Mouse (Mus musculus) intestine, embryonic 14.5 days (tissue): ENCODE measurements around the gene Ccdc172. TPM values are rescaled to one million over a fixed set of nuclear protein-coding genes. Genes with fewer than 3 reads are reported as not detected.
A peak's percentile ranks its signal among the peaks of the same experiment; 100 is the strongest.

Source experiments
- ATAC-seq: fragments of 200-750 bp; cut with Nextera tagmentation; replicated peaks from 2 replicates; pipeline ENCODE4 v1.8.0; 2017; ENCODE audit warnings: low read depth, moderate number of reproducible peaks, moderate TSS enrichment, moderate library complexity; ENCODE audit not compliant: low FRiP score, low TSS enrichment
- DNase-seq: peaks from one replicate; pipeline ENCODE4 v3.0.0-alpha.2; 2018; ENCODE audit warnings: low spot score
- H3K27ac ChIP-seq: fragments of 300-500 bp; sonication (generic); 2 replicates; pipeline ENCODE4 v1.5.1; 2014; ENCODE audit warnings: low read depth, mild to moderate bottlenecking, control low read depth
- H3K27me3 ChIP-seq: fragments of 300-500 bp; sonication (generic); replicated peaks from 2 replicates; pipeline ENCODE4 v1.6.1; 2014; ENCODE audit warnings: low read length, control low read depth; ENCODE audit not compliant: control insufficient read depth, insufficient read depth
- H3K36me3 ChIP-seq: fragments of 300-500 bp; sonication (generic); 2 replicates; pipeline ENCODE4 v1.6.1; 2014; ENCODE audit warnings: low read length, control low read depth; ENCODE audit not compliant: control insufficient read depth, insufficient read depth
- H3K4me1 ChIP-seq: fragments of 300-500 bp; sonication (generic); replicated peaks from 2 replicates; pipeline ENCODE4 v1.6.1; 2014; ENCODE audit warnings: low read length, control low read depth, mixed read lengths; ENCODE audit not compliant: control insufficient read depth, insufficient read depth
- H3K4me2 ChIP-seq: fragments of 300-500 bp; sonication (generic); 2 replicates; pipeline ENCODE4 v1.6.1; 2014; ENCODE audit warnings: low read length
- H3K4me3 ChIP-seq: fragments of 300-500 bp; sonication (generic); 2 replicates; pipeline ENCODE4 v1.5.1; 2014; ENCODE audit warnings: low read depth, low read length, control low read depth, mixed read lengths
- H3K9ac ChIP-seq: fragments of 300-500 bp; sonication (generic); 2 replicates; pipeline ENCODE4 v1.6.1; 2014; ENCODE audit warnings: mild to moderate bottlenecking, low read length
- H3K9me3 ChIP-seq: fragments of 300-500 bp; sonication (generic); 2 replicates; pipeline ENCODE4 v1.6.1; 2016; ENCODE audit warnings: low read length, control low read depth; ENCODE audit not compliant: control insufficient read depth
- WGBS: fragments of 180-500 bp; shearing (Covaris S2); extraction: QIAGEN DNeasy Blood & Tissue Kit; methylation state at CpG from one replicate; pipeline ENCODE4 v1.1.7; 2014; 5-methylcytosine and 5-hydroxymethylcytosine counted together
- polyA plus RNA-seq: library from polyadenylated mRNA; unstranded; fragments of >200 nt; fragmentation: Nextera tagmentation; extraction: Ambion mirVana; gene quantifications from 2 replicates; pipeline ENCODE4 v1.2.1, GENCODE M21; 2014

Ccdc172 gene
- polyA plus RNA-seq, 1 experiment from 2014 or later: not detected

DNA sequence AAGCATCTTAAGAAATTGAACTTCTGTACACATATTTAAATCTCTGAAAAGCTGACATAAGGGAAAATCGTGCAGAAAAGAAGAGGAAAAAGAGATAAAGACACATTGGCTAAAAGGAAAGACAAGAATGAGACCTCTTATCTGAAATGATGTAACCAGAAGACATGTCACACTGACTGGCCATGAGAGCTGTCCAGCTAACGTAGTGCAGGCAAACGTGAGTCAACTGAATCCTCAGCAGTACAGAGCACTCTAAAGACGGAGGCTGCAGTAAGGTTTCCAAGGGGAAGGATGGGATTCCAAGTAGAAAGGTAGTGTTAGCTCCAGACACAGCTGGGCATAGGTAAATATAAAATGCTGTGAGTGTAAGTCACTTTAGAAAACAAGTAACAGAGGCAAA is 36.6 kb downstream of the Ccdc172 start:
- Histone ChIP-seq H3K27ac (no peak overlapping the region), H3K4me3 (no peak overlapping the region), H3K27me3 (no peaks in the 10 kb centered on the region), H3K9ac (no peak overlapping the region), H3K4me1 (no peaks in the 10 kb centered on the region), H3K4me2 (no peak overlapping the region), H3K36me3 (no peaks in the 10 kb centered on the region), H3K9me3 (no peaks in the 10 kb centered on the region)
- ATAC-seq (no peak), DNase-seq (no peak)
- 42% methylated on average over 4 of the region's 4 CpGs for WGBS

DNA sequence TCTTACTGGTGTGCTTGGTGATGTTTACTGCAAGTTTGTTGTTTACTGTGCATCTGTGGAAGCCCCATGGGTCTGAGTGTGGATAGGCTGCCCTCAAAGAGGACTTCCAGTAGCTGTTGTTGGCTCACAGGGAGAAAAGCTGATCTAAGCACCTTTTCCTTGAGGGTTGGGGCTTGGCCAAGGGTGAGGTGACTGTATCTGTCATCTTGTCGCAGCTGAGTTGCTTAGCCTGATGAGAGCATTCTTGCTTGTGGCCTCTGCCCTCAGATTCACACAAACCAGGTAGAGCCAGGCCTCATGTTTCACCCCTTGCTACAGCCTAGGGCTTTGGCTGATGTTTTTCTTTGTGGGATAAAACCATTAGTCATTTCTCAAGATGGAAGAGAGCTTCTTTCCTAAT is 38.7 kb downstream of the Ccdc172 start:
- WGBS: 57% methylated on average over 1 of the region's 1 CpGs
- DNase-seq (no peak), ATAC-seq (no peak)
- H3K9ac ChIP-seq: no peak overlapping the region
- no peaks in the 10 kb centered on the region for H3K9me3 ChIP-seq
- no peaks in the 10 kb centered on the region for H3K27me3 ChIP-seq
- H3K27ac ChIP-seq: no peak overlapping the region
- no peak overlapping the region for H3K4me2 ChIP-seq
- no peak overlapping the region for H3K4me3 ChIP-seq
- H3K36me3 ChIP-seq: no peaks in the 10 kb centered on the region
- peaks cover 5% of the 10 kb centered on the region; the same call in 1 of the 2 replicates for H3K4me1 ChIP-seq

DNA sequence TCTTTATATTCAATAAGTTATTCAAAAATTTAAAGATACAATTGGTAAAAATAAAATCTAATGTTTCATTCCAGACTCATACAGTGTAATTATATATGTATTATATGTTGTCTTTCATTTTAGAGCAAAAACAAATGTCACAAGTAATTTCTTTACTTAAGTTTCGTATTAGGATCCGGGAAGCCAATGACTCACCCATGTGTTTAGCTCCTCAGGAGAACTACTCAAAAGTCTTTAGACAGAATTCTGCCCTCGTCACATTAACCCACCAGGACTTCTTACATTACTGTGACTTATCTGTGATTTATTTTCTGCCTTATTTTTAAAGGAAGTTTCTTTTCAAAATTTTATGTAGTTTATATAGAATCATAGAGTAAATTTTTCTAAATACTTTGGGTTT is 39.1 kb downstream of the Ccdc172 start:
- WGBS: 85% methylated on average over 3 of the region's 3 CpGs
- H3K4me1 ChIP-seq: peaks cover 8% of the 10 kb centered on the region; the same call in 1 of the 2 replicates
- no peaks in the 10 kb centered on the region for H3K9me3 ChIP-seq
- no peak overlapping the region for H3K9ac ChIP-seq
- no peaks in the 10 kb centered on the region for H3K27me3 ChIP-seq
- H3K27ac ChIP-seq: no peak overlapping the region
- no peaks in the 10 kb centered on the region for H3K36me3 ChIP-seq
- H3K4me2 ChIP-seq: no peak overlapping the region
- no peak for DNase-seq
- H3K4me3 ChIP-seq: no peak overlapping the region
- no peak for ATAC-seq

DNA sequence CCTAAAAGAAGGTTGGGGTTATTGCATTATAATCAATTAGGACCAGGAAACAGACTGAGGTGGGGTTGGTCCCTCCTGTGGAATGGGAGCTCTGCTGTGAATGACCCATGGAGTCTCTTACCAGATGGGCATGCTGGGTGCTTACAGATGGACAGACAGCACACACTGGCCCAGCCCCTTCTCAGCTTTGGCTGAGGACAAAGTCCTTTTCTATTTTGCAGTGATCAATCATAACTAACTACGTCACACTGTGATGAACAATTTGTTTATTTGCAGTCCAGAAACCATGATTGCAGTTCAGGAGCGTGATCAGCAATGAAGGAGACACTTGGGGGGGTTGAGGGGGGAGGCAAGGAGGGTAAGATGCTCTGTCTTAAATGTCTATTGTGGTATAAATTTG is 43.2 kb downstream of the Ccdc172 start:
- Histone ChIP-seq H3K27me3 (no peaks in the 10 kb centered on the region), H3K4me1 (peaks cover 13% of the 10 kb centered on the region; the same call in 1 of the 2 replicates), H3K4me2 (no peak overlapping the region), H3K27ac (no peak overlapping the region), H3K4me3 (no peak overlapping the region), H3K9me3 (no peaks in the 10 kb centered on the region), H3K9ac (no peak overlapping the region), H3K36me3 (no peaks in the 10 kb centered on the region)
- WGBS: 38% methylated on average over 2 of the region's 2 CpGs
- DNase-seq: no peak
- ATAC-seq: no peak

DNA sequence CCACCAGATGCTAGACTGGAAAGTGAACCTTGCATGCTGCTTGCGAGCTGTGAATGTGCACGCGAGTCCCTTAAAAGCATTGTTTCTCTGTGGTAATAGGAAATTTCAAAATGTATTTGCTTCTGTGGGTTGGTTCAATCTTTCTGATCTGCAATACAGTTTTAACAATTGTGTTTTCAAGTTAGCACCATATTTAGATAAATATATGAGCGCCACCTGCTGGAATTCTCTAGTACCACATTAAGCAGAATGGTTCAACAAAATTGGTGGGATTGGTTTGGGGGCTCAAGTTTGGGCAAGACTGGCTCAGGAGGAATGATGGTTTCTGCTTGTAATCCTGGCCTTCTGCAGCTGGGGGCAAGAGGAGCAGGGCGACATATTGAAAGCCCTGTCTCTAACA is 46.6 kb downstream of the Ccdc172 start:
- peaks cover 13% of the 10 kb centered on the region; the same call in 1 of the 2 replicates for H3K4me1 ChIP-seq
- 56% methylated on average over 5 of the region's 5 CpGs for WGBS
- no peak overlapping the region for H3K4me3 ChIP-seq
- DNase-seq: peak; percentile 70
- H3K4me2 ChIP-seq: no peak overlapping the region
- no peaks in the 10 kb centered on the region for H3K9me3 ChIP-seq
- no peak for ATAC-seq
- no peaks in the 10 kb centered on the region for H3K27me3 ChIP-seq
- H3K27ac ChIP-seq: no peak overlapping the region
- H3K36me3 ChIP-seq: no peaks in the 10 kb centered on the region
- H3K9ac ChIP-seq: no peak overlapping the region

DNA sequence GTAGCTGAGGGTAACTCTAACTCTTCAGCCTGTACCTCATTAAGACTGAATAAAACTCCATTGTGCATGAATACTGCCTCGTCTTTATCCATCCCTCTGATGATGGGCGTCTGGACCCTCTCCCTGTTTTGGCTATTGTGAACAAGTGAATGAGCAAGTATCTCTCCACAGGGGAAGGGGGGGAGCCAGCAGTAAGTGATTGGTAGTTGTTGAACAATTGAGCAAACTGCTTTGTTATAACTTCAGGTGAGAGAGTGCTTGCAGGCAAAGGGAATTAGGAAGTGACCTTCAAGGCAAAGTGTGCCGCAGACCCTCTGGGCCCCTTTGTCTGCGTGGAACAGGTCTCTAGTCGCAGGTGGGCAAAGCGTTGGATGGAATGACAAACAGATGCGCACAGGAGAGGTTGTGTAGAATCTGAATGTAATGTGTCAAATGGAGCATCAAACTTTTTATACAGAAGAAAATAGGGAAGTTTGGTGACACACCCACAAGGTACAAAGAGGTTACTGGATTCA is 50.6 kb downstream of the Ccdc172 start:
- no peaks in the 10 kb centered on the region for H3K27me3 ChIP-seq
- DNase-seq (no peak), ATAC-seq (no peak)
- no peak overlapping the region for H3K27ac ChIP-seq
- no peak overlapping the region for H3K9ac ChIP-seq
- no peaks in the 10 kb centered on the region for H3K9me3 ChIP-seq
- H3K4me1 ChIP-seq: no peaks in the 10 kb centered on the region
- no peak overlapping the region for H3K4me3 ChIP-seq
- 96% methylated on average over 7 of the region's 7 CpGs for whole genome bisulfite sequencing
- no peaks in the 10 kb centered on the region for H3K36me3 ChIP-seq
- H3K4me2 ChIP-seq: no peak overlapping the region

DNA sequence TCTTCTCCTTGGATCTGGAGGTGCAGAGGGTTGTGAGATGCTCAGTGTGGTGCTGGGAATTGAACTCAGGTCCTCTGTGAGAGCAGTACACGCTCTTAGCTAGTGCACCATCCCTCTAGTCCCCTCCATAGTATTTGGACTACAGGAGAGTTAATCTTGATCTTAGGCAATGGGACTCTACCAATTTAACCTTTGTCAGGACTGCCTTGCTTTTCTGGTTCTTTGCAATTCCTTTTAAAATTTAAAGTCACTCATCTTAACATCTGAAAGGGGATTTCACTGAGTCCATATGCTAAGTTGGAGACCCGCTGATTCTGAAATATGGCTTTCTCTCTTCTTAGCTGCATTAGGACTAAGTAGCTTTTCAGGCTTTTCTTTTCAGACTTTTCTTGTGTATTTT is 59.8 kb downstream of the Ccdc172 start:
- H3K27ac ChIP-seq: no peak overlapping the region
- H3K4me1 ChIP-seq: peaks cover 11% of the 10 kb centered on the region
- no peak overlapping the region for H3K4me2 ChIP-seq
- no peaks in the 10 kb centered on the region for H3K27me3 ChIP-seq
- ATAC-seq: no peak
- no peaks in the 10 kb centered on the region for H3K36me3 ChIP-seq
- no peak for DNase-seq
- no peak overlapping the region for H3K4me3 ChIP-seq
- H3K9me3 ChIP-seq: no peaks in the 10 kb centered on the region
- H3K9ac ChIP-seq: no peak overlapping the region
- WGBS: 79% methylated on average over 2 of the region's 2 CpGs

DNA sequence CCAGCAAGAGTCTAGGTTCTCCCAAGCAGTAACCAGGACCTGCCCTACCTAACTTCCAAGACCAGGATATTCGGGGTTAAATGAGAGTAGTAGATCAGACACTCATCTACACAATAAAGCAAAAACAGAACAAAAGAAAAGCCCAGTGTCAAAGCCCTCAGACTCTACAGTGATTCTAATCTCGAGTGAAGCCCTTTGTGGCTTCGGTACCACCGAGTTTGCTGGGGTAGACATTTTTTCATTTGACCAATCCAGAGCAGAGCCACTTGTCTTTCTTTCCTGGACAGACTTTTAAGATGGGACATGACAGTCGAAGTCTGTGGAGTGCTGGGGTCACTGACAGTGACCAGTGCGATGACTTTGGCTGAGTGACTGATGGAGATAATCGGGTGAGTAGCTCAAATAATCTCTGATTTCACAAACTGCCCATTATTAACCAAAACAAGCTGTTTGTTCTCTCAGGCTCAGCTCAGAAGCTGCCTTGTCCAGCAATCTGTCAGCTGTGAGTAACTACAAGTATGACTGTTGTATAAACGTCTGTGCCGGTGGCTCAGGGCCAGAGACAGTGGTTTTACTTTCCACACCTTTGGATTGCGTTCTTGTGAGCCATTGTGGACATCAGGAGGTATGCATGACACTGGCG is 60.8 kb downstream of the Ccdc172 start:
- Histone ChIP-seq H3K27me3 (no peaks in the 10 kb centered on the region), H3K4me3 (no peak overlapping the region), H3K27ac (no peak overlapping the region), H3K9me3 (no peaks in the 10 kb centered on the region), H3K9ac (no peak overlapping the region), H3K4me1 (peaks cover 11% of the 10 kb centered on the region), H3K36me3 (no peaks in the 10 kb centered on the region), H3K4me2 (no peak overlapping the region)
- DNase-seq (no peak), ATAC-seq (no peak)
- WGBS: 40% methylated on average over 11 of the region's 11 CpGs

DNA sequence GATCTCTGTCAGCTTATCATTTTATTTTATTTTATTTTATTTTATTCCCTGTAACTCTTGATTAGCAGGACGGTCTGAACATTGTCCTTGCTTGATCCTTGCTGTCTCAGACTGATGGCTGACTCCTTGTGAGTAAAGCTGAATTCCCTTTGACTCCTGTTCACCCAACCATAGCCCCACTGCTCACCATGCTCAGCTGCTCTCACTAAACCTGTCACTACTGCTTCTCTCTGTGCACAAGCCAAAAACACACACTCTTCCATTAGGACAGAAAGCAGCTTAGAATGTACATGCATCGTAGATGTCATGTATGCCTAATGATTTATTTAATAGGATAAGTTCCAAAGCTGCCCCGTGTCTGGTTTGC is 61.3 kb downstream of the Ccdc172 start:
- H3K27me3 ChIP-seq: no peaks in the 10 kb centered on the region
- no peak overlapping the region for H3K27ac ChIP-seq
- WGBS: 65% methylated on average over 3 of the region's 3 CpGs
- H3K4me3 ChIP-seq: no peak overlapping the region
- H3K9me3 ChIP-seq: no peaks in the 10 kb centered on the region
- no peak for ATAC-seq
- no peaks in the 10 kb centered on the region for H3K36me3 ChIP-seq
- H3K9ac ChIP-seq: no peak overlapping the region
- no peak for DNase-seq
- peaks cover 11% of the 10 kb centered on the region for H3K4me1 ChIP-seq
- H3K4me2 ChIP-seq: no peak overlapping the region
